Mouse (Mus musculus): ENCODE data around the gene Dlg2. TPM values are rescaled to one million over a fixed set of nuclear protein-coding genes. Genes with fewer than 3 reads are reported as not detected.

Gene Dlg2
- polyA plus RNA-seq, 1 experiment from 2014 or later = 0.51 TPM

DNA sequence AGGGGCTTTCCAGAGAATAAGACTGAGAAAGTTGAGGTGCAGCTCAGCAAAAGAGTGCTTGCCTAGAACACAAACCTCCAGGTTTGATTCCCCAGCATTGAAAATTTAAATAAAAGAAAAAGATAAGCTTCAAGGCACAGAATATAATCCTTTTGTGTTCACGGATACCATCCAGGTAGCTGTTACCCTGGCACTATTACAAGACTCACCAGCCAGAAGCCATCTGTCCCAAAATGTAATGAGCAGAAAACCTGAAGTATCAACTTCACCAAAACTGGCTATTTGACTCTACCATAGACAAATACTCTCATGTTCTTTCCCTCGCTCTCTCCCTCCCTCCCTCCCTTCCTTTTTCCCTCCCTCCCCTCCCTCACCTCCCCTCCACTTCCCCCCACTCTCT is 1764.4 kb downstream of the Dlg2 start:
- Histone ChIP-seq H3K9me3 (replicated peaks; ENCODE audit: control insufficient read depth, low read length) (no peaks in the 10 kb centered on the region), H3K9ac (ENCODE audit: low read depth, low read length) (no peak overlapping the region), H3K36me3 (ENCODE audit: control insufficient read depth, insufficient read depth) (no peaks in the 10 kb centered on the region), H3K4me2 (ENCODE audit: low read depth, low read length) (no peak overlapping the region), H3K4me1 (ENCODE audit: control insufficient read depth, low read depth, low read length) (no peaks in the 10 kb centered on the region), H3K4me3 (ENCODE audit: low read depth, low read length) (no peak overlapping the region), H3K27me3 (ENCODE audit: control insufficient read depth, insufficient read depth, low read depth, low read length) (no peaks in the 10 kb centered on the region), H3K27ac (ENCODE audit: low read length) (no peak overlapping the region)
- WGBS (ENCODE audit: insufficient replicate concordance) = 36% methylated on average over 2 of the region's 2 CpGs
- ATAC-seq (ENCODE audit: low read depth) = no peak

DNA sequence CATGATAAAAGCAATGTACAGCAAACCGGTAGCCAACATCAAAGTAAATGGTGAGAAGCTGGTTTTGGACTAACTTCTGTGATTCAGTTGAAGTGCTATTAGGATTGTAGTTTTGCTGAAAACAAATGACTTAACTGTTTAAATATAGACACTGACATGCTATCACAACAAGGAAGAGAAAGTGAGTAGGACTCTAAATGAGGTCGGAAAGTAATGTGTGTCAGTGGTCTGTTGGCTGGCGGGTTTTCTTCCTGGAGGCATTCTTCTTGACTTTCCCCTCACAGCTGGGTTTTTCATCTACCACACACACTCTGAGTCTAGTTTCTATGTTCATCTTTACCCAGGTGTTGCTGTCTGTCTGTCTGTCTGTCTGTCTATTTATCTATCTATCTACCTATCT is 1771.1 kb downstream of the Dlg2 start:
- H3K27ac ChIP-seq (ENCODE audit: low read length) = no peak overlapping the region
- WGBS (ENCODE audit: insufficient replicate concordance) = 76% methylated on average over 3 of the region's 3 CpGs
- no peak overlapping the region for H3K4me3 ChIP-seq (ENCODE audit: low read depth, low read length)
- H3K9me3 ChIP-seq (replicated peaks; ENCODE audit: control insufficient read depth, low read length) = no peaks in the 10 kb centered on the region
- no peak overlapping the region for H3K4me2 ChIP-seq (ENCODE audit: low read depth, low read length)
- H3K36me3 ChIP-seq (ENCODE audit: control insufficient read depth, insufficient read depth) = no peaks in the 10 kb centered on the region
- no peak overlapping the region for H3K9ac ChIP-seq (ENCODE audit: low read depth, low read length)
- no peaks in the 10 kb centered on the region for H3K27me3 ChIP-seq (ENCODE audit: control insufficient read depth, insufficient read depth, low read depth, low read length)
- no peak for ATAC-seq (ENCODE audit: low read depth)
- no peaks in the 10 kb centered on the region for H3K4me1 ChIP-seq (ENCODE audit: control insufficient read depth, low read depth, low read length)

DNA sequence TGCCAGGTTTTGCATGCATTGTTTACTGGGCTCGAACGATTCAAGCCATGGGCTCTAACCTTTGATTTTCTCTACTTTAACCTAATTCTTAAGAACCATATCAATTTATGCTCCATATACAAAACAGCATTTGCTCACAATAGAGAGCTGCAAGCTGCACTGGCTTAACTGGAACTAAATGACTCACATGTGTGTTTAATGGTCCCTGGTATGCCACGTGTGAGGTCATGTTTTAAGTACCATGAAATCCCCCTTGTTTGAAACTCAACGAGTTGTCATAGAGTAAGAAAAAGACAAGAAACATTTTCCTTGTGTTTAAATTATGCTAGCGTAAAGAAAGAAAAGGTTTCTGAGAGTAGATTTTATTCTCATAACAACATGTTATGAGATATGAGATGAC is 1772.1 kb downstream of the Dlg2 start:
- Histone ChIP-seq H3K4me1 (ENCODE audit: control insufficient read depth, low read depth, low read length) (no peaks in the 10 kb centered on the region), H3K27ac (ENCODE audit: low read length) (no peak overlapping the region), H3K4me3 (ENCODE audit: low read depth, low read length) (no peak overlapping the region), H3K27me3 (ENCODE audit: control insufficient read depth, insufficient read depth, low read depth, low read length) (no peaks in the 10 kb centered on the region), H3K9me3 (replicated peaks; ENCODE audit: control insufficient read depth, low read length) (no peaks in the 10 kb centered on the region), H3K36me3 (ENCODE audit: control insufficient read depth, insufficient read depth) (no peaks in the 10 kb centered on the region), H3K4me2 (ENCODE audit: low read depth, low read length) (no peak overlapping the region), H3K9ac (ENCODE audit: low read depth, low read length) (no peak overlapping the region)
- WGBS (ENCODE audit: insufficient replicate concordance) = 62% methylated on average over 5 of the region's 5 CpGs
- no peak for ATAC-seq (ENCODE audit: low read depth)

DNA sequence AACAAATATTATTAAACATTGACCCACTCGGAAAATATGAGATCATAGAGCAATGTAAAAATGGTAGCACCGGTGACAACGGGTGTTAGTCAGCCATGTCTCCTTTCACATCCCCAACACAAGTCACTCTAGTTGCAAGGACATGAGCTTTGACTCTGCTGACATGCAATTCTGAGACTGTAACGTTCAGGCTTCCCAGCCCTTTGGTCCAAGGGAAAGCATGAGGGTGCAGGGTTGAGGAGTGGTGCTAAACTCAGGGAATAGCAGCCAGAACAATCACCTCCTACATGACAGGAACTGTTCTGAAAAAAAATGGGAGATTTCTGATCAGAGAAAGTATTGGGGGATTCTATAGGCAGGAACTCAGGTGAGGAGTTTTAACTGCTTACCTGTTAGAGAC is 1781.7 kb downstream of the Dlg2 start:
- Histone ChIP-seq H3K9me3 (replicated peaks; ENCODE audit: control insufficient read depth, low read length) (no peaks in the 10 kb centered on the region), H3K27me3 (ENCODE audit: control insufficient read depth, insufficient read depth, low read depth, low read length) (no peaks in the 10 kb centered on the region), H3K4me3 (ENCODE audit: low read depth, low read length) (no peak overlapping the region), H3K36me3 (ENCODE audit: control insufficient read depth, insufficient read depth) (no peaks in the 10 kb centered on the region), H3K9ac (ENCODE audit: low read depth, low read length) (no peak overlapping the region), H3K27ac (ENCODE audit: low read length) (no peak overlapping the region), H3K4me1 (ENCODE audit: control insufficient read depth, low read depth, low read length) (no peaks in the 10 kb centered on the region), H3K4me2 (ENCODE audit: low read depth, low read length) (no peak overlapping the region)
- ATAC-seq (ENCODE audit: low read depth) = no peak
- 62% methylated on average over 4 of the region's 4 CpGs for WGBS (ENCODE audit: insufficient replicate concordance)

DNA sequence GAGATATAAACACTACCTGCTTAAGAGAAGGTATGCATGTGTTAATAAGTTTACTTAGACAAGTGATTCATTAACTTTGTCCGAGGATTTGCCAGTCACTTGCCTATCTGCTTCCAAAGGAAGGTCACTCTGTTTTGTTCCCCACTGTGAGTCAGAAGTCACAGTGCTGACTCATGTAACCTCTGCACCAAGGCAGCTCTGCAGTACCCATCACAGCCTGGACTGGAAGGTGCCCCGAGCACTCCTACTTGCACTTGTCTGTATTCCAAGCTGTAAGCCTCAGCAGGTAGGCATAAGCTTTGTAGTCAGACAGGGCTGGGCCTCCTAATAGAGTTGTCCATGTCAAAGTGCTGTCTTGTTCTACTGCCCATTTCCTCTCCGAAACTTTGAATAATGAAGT is 1782.2 kb downstream of the Dlg2 start:
- Histone ChIP-seq H3K27ac (ENCODE audit: low read length) (no peak overlapping the region), H3K36me3 (ENCODE audit: control insufficient read depth, insufficient read depth) (no peaks in the 10 kb centered on the region), H3K4me1 (ENCODE audit: control insufficient read depth, low read depth, low read length) (no peaks in the 10 kb centered on the region), H3K9me3 (replicated peaks; ENCODE audit: control insufficient read depth, low read length) (no peaks in the 10 kb centered on the region), H3K27me3 (ENCODE audit: control insufficient read depth, insufficient read depth, low read depth, low read length) (no peaks in the 10 kb centered on the region), H3K4me3 (ENCODE audit: low read depth, low read length) (no peak overlapping the region), H3K9ac (ENCODE audit: low read depth, low read length) (no peak overlapping the region), H3K4me2 (ENCODE audit: low read depth, low read length) (no peak overlapping the region)
- ATAC-seq (ENCODE audit: low read depth) = peak; percentile 39; the same call in 1 of the 2 replicates
- 43% methylated on average over 3 of the region's 3 CpGs for WGBS (ENCODE audit: insufficient replicate concordance)

DNA sequence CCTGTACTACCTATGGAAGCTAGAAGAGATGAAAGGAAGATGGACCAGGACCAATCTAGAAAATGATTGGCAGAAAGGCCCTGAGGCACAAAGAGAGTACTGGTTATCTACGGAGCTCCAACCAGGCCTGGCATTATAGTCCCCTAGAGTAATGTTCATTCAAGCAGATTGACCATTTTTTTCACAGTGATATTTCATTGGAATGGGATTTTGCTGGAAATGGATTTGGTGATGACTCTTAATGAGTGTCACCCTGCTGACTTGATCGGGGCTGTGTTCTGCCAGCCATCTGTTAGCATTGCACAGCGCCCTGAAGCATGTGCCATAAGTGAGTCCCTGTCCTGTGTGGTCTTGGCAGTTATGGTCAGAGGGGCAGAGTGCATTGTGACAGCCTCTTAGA is 1787.9 kb downstream of the Dlg2 start:
- no peak overlapping the region for H3K4me2 ChIP-seq (ENCODE audit: low read depth, low read length)
- no peak overlapping the region for H3K4me3 ChIP-seq (ENCODE audit: low read depth, low read length)

DNA sequence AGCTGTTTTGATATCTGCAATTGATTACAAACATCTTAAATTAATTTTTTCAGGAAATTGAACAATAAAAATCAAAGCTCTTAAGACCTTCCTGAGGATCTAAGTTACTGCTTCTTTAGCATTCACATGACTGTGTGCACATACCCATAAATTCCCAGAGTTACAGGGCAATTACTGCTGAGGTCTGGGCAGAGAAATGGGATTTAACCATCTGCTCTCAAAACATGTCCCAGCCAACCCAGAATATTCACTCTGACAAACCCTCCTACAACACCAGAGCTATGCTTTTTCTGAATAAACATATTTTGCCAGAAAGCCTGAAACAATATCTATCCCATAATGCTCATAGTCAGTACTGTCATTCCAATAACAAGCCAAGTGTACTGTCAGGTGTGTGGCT is 1788.5 kb downstream of the Dlg2 start:
- H3K27ac ChIP-seq (ENCODE audit: low read length) = no peak overlapping the region
- ATAC-seq (ENCODE audit: low read depth) = no peak
- H3K36me3 ChIP-seq (ENCODE audit: control insufficient read depth, insufficient read depth) = no peaks in the 10 kb centered on the region
- H3K27me3 ChIP-seq (ENCODE audit: control insufficient read depth, insufficient read depth, low read depth, low read length) = no peaks in the 10 kb centered on the region
- no peak overlapping the region for H3K4me3 ChIP-seq (ENCODE audit: low read depth, low read length)
- no peaks in the 10 kb centered on the region for H3K9me3 ChIP-seq (replicated peaks; ENCODE audit: control insufficient read depth, low read length)
- no peak overlapping the region for H3K4me2 ChIP-seq (ENCODE audit: low read depth, low read length)
- H3K4me1 ChIP-seq (ENCODE audit: control insufficient read depth, low read depth, low read length) = no peaks in the 10 kb centered on the region
- no peak overlapping the region for H3K9ac ChIP-seq (ENCODE audit: low read depth, low read length)

More for the DNA sequence above, 1787.9 kb downstream of the Dlg2 start:
- Histone ChIP-seq H3K4me1 (ENCODE audit: control insufficient read depth, low read depth, low read length) (no peaks in the 10 kb centered on the region), H3K9me3 (replicated peaks; ENCODE audit: control insufficient read depth, low read length) (no peaks in the 10 kb centered on the region), H3K36me3 (ENCODE audit: control insufficient read depth, insufficient read depth) (no peaks in the 10 kb centered on the region), H3K9ac (ENCODE audit: low read depth, low read length) (no peak overlapping the region), H3K27me3 (ENCODE audit: control insufficient read depth, insufficient read depth, low read depth, low read length) (no peaks in the 10 kb centered on the region), H3K27ac (ENCODE audit: low read length) (no peak overlapping the region)
- 70% methylated on average over 3 of the region's 3 CpGs for WGBS (ENCODE audit: insufficient replicate concordance)
- no peak for ATAC-seq (ENCODE audit: low read depth)

DNA sequence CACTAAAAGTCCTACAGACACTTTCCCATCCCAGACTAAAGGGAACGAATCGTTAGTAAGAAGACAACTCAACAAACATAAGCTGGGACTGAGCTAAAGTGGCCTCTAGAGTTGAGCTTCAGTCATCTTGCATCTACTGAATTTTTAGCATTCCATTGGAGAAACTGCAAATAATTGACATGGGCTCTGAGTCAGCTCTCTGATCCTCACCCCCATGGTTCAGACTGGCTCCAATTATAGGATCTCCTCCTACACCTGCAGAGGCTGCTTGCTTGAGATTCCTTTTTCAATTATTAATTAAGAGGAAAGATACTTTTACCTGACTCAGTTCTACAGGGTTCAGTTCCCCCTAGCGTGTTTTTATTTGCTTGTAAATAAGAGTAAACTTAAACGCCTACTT is 1798.9 kb downstream of the Dlg2 start:
- Histone ChIP-seq H3K4me3 (ENCODE audit: low read depth, low read length) (no peak overlapping the region), H3K27ac (ENCODE audit: low read length) (no peak overlapping the region), H3K4me1 (ENCODE audit: control insufficient read depth, low read depth, low read length) (no peaks in the 10 kb centered on the region), H3K4me2 (ENCODE audit: low read depth, low read length) (no peak overlapping the region), H3K9ac (ENCODE audit: low read depth, low read length) (no peak overlapping the region), H3K9me3 (replicated peaks; ENCODE audit: control insufficient read depth, low read length) (no peaks in the 10 kb centered on the region), H3K36me3 (ENCODE audit: control insufficient read depth, insufficient read depth) (no peaks in the 10 kb centered on the region), H3K27me3 (ENCODE audit: control insufficient read depth, insufficient read depth, low read depth, low read length) (no peaks in the 10 kb centered on the region)
- WGBS (ENCODE audit: insufficient replicate concordance) = 47% methylated on average over 4 of the region's 4 CpGs
- no peak for ATAC-seq (ENCODE audit: low read depth)

DNA sequence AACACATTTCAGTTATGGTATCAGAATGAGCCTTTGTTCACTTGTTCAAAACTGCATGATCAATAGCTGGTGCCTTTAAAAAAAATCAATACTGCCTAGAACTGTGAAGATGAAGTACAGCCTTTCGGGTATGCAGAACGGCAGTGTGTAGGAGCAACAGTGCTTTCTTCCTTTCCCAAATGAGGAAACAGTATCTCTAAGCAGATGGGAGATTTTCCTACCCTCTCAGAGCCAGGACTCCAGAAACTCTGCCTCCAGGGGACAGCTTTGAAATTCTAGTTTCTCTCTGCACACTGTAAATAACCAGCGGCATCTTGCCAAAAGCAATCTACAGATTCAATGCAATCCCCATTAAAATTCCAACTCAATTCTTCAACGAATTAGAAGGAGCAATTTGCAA is 1801.2 kb downstream of the Dlg2 start:
- Histone ChIP-seq H3K9me3 (replicated peaks; ENCODE audit: control insufficient read depth, low read length) (no peaks in the 10 kb centered on the region), H3K9ac (ENCODE audit: low read depth, low read length) (no peak overlapping the region), H3K36me3 (ENCODE audit: control insufficient read depth, insufficient read depth) (no peaks in the 10 kb centered on the region), H3K27ac (ENCODE audit: low read length) (no peak overlapping the region), H3K4me2 (ENCODE audit: low read depth, low read length) (no peak overlapping the region), H3K4me1 (ENCODE audit: control insufficient read depth, low read depth, low read length) (no peaks in the 10 kb centered on the region), H3K4me3 (ENCODE audit: low read depth, low read length) (no peak overlapping the region), H3K27me3 (ENCODE audit: control insufficient read depth, insufficient read depth, low read depth, low read length) (no peaks in the 10 kb centered on the region)
- 48% methylated on average over 4 of the region's 4 CpGs for WGBS (ENCODE audit: insufficient replicate concordance)
- ATAC-seq (ENCODE audit: low read depth) = no peak

DNA sequence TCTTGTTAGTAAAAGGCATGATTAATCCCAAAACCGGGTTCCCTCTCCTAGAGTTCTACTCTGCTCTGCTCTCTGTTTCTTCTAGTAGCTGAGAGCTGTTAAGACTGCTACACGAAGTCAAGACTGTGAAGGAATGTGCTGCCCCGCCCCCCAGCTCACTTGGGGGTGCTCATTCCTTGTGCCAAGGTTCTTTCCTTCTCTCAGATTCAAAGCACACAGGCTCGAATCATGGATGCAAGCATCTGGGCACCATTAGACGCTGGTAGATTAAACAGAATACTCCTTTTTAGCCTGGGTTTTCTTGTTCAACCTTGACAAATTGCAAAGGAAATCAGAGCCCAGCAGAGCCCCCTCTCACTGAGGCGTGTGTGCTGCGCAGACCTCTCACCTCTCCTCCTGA is 1804.5 kb downstream of the Dlg2 start:
- no peak overlapping the region for H3K4me2 ChIP-seq (ENCODE audit: low read depth, low read length)
- no peaks in the 10 kb centered on the region for H3K9me3 ChIP-seq (replicated peaks; ENCODE audit: control insufficient read depth, low read length)
- H3K36me3 ChIP-seq (ENCODE audit: control insufficient read depth, insufficient read depth) = no peaks in the 10 kb centered on the region
- no peak for ATAC-seq (ENCODE audit: low read depth)
- H3K4me3 ChIP-seq (ENCODE audit: low read depth, low read length) = no peak overlapping the region
- H3K27me3 ChIP-seq (ENCODE audit: control insufficient read depth, insufficient read depth, low read depth, low read length) = no peaks in the 10 kb centered on the region
- H3K4me1 ChIP-seq (ENCODE audit: control insufficient read depth, low read depth, low read length) = no peaks in the 10 kb centered on the region
- no peak overlapping the region for H3K9ac ChIP-seq (ENCODE audit: low read depth, low read length)
- 39% methylated on average over 7 of the region's 7 CpGs for WGBS (ENCODE audit: insufficient replicate concordance)
- no peak overlapping the region for H3K27ac ChIP-seq (ENCODE audit: low read length)

All from liver, embryonic 16.5 days (tissue).